Mouse (Mus musculus) forebrain, embryonic 16.5 days (tissue): Measurements from ENCODE around the gene Ift27. TPM values are rescaled to one million over a fixed set of nuclear protein-coding genes. Genes with fewer than 3 reads are reported as not detected.
A peak's percentile ranks its signal among the peaks of the same experiment; 100 is the strongest.

Experiments used
- ATAC-seq: fragments of 200-750 bp; cut with Nextera tagmentation; 2 replicates; pipeline ENCODE4 v1.8.0; 2017; ENCODE audit warnings: mild to moderate bottlenecking, moderate library complexity
- H3K27ac ChIP-seq: fragments of 300-500 bp; sonication (generic); 2 replicates; pipeline ENCODE4 v1.5.1; 2014; ENCODE audit warnings: low read length, control low read depth
- H3K27me3 ChIP-seq: fragments of 300-500 bp; sonication (generic); replicated peaks from 2 replicates; pipeline ENCODE4 v1.6.1; 2014; ENCODE audit warnings: low read length; ENCODE audit not compliant: control insufficient read depth, insufficient read depth
- H3K36me3 ChIP-seq: fragments of 300-500 bp; sonication (generic); 2 replicates; pipeline ENCODE4 v1.6.1; 2014; ENCODE audit not compliant: control insufficient read depth, insufficient read depth
- H3K4me1 ChIP-seq: fragments of 300-500 bp; sonication (generic); replicated peaks from 2 replicates; pipeline ENCODE4 v1.6.1; 2014; ENCODE audit warnings: low read length; ENCODE audit not compliant: control insufficient read depth, insufficient read depth
- H3K4me2 ChIP-seq: fragments of 300-500 bp; sonication (generic); 2 replicates; pipeline ENCODE4 v1.6.1; 2014; ENCODE audit warnings: mild to moderate bottlenecking, low read length, control low read depth
- H3K4me3 ChIP-seq: fragments of 300-500 bp; sonication (generic); replicated peaks from 2 replicates; pipeline ENCODE4 v1.5.1; 2014; ENCODE audit warnings: mild to moderate bottlenecking, low read length, control low read depth
- H3K9ac ChIP-seq: fragments of 300-500 bp; sonication (generic); replicated peaks from 2 replicates; pipeline ENCODE4 v1.6.1; 2014; ENCODE audit warnings: low read depth, low read length, control low read depth
- H3K9me3 ChIP-seq: fragments of 300-500 bp; sonication (generic); 2 replicates; pipeline ENCODE4 v1.6.1; 2016; ENCODE audit warnings: low read length; ENCODE audit not compliant: control insufficient read depth
- WGBS: fragments of 180-500 bp; shearing (Covaris S2); extraction: QIAGEN DNeasy Blood & Tissue Kit; methylation state at CpG from one replicate; pipeline ENCODE4 v1.1.7; 2014; 5-methylcytosine and 5-hydroxymethylcytosine counted together
- polyA plus RNA-seq: library from polyadenylated mRNA; unstranded; fragments of >200 nt; fragmentation: Nextera tagmentation; extraction: Ambion mirVana; gene quantifications from 2 replicates; pipeline ENCODE4 v1.2.1, GENCODE M21; 2015

Gene Ift27
- polyA plus RNA-seq, 1 experiment from 2014 or later = 113 TPM

- peak overlapping the region; percentile 56 for H3K4me2 ChIP-seq
- 73% methylated on average over 6 of the region's 6 CpGs for WGBS
- peak overlapping the region; percentile 48 for H3K4me3 ChIP-seq
- ATAC-seq = no peak
- no peaks in the 10 kb centered on the region for H3K9me3 ChIP-seq
- H3K36me3 ChIP-seq = no peaks in the 10 kb centered on the region
- H3K27me3 ChIP-seq = no peaks in the 10 kb centered on the region
- peak overlapping the region; percentile 65 for H3K9ac ChIP-seq
- peaks cover 24% of the 10 kb centered on the region for H3K4me1 ChIP-seq
- peak overlapping the region; percentile 83; the same call in 1 of the 2 replicates for H3K27ac ChIP-seq
Observed at GRCm38 (mm10) chr15:78174887-78175245, 959 bp upstream of the Ift27 start.

GRCm38 (mm10) chr15:78172899-78173817, 749 bp downstream of the Ift27 start:
- Histone ChIP-seq H3K9me3 (no peaks in the 10 kb centered on the region), H3K9ac (peak overlapping the region; percentile 76), H3K27ac (no peak overlapping the region; the same call in 1 of the 2 replicates), H3K36me3 (no peaks in the 10 kb centered on the region), H3K4me3 (peak overlapping the region; percentile 71), H3K27me3 (no peaks in the 10 kb centered on the region), H3K4me1 (peaks cover 24% of the 10 kb centered on the region), H3K4me2 (peak overlapping the region; percentile 78)
- ATAC-seq = no peak
- 20% methylated on average over 26 of the region's 26 CpGs for WGBS

- WGBS = 63% methylated on average over 11 of the region's 11 CpGs
- H3K4me1 ChIP-seq = peaks cover 24% of the 10 kb centered on the region
- H3K4me2 ChIP-seq = peak overlapping the region; percentile 78; the same call in 1 of the 2 replicates
- H3K9ac ChIP-seq = no peak overlapping the region
- H3K27ac ChIP-seq = no peak overlapping the region
- H3K27me3 ChIP-seq = no peaks in the 10 kb centered on the region
- no peak overlapping the region for H3K4me3 ChIP-seq
- no peaks in the 10 kb centered on the region for H3K9me3 ChIP-seq
- no peak for ATAC-seq
- peaks cover 2% of the 10 kb centered on the region; the same call in 1 of the 2 replicates for H3K36me3 ChIP-seq
Observed at GRCm38 (mm10) chr15:78172256-78172898, 1.5 kb downstream of the Ift27 start.

GRCm38 (mm10) chr15:78171651-78172050, 2.3 kb downstream of the Ift27 start:
- WGBS = 88% methylated on average over 10 of the region's 10 CpGs
- no peak overlapping the region for H3K27ac ChIP-seq
- no peak for ATAC-seq
- H3K4me2 ChIP-seq = no peak overlapping the region
- H3K4me3 ChIP-seq = no peak overlapping the region
- H3K9ac ChIP-seq = no peak overlapping the region
- no peaks in the 10 kb centered on the region for H3K9me3 ChIP-seq
- peaks cover 4% of the 10 kb centered on the region; the same call in 1 of the 2 replicates for H3K36me3 ChIP-seq
- peaks cover 24% of the 10 kb centered on the region for H3K4me1 ChIP-seq
- no peaks in the 10 kb centered on the region for H3K27me3 ChIP-seq

DNA sequence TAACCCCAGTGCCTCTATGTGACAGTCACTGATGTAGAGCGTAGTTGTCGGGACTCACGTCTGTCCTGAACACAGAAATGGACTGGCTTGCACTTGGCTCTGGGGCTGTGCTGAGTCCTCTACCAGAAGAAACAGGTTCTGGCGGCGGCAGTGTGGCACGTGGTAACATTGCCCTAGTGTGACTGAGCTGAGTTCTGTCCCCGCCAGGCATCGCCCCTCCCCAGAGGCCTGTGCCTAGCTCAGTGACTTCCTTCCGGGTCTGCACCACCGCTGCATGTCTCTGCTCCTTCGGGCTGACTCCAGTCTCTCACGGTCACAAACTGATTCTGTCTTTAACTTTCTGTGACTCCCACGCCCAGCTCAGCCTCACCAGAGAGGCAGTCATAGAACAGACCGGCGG, 3.2 kb downstream of the Ift27 start:
- H3K4me2 ChIP-seq = no peak overlapping the region
- no peak for ATAC-seq
- no peak overlapping the region for H3K27ac ChIP-seq
- no peak overlapping the region for H3K4me3 ChIP-seq
- WGBS = 95% methylated on average over 15 of the region's 15 CpGs
- no peaks in the 10 kb centered on the region for H3K27me3 ChIP-seq
- H3K4me1 ChIP-seq = peaks cover 24% of the 10 kb centered on the region
- H3K9me3 ChIP-seq = no peaks in the 10 kb centered on the region
- no peak overlapping the region for H3K9ac ChIP-seq
- H3K36me3 ChIP-seq = peaks cover 4% of the 10 kb centered on the region; the same call in 1 of the 2 replicates

GRCm38 (mm10) chr15:78169566-78169965, 4.3 kb downstream of the Ift27 start:
- ATAC-seq = no peak
- WGBS = 87% methylated on average over 11 of the region's 11 CpGs
- no peak overlapping the region for H3K9ac ChIP-seq

DNA sequence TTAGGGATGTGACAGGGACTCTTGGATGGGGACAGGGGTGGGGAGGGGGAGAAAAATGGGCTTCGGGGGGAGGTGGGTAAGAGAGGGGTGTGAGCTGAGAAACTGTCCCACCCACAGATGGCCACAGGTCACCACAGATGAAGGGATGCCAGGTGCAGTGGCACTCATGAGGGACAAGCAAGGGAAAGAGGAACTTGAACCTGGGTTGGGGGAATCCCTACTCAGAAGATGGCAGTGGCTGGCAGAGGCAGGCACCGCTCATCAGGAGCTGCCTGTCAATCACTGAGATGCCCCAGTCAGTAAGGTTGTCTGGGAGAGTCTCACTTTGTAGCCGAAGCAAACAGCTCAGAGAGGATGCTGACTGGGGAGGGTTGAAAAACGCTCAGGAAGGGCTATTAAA, 8.6 kb downstream of the Ift27 start:
- Histone ChIP-seq H3K9ac (no peak overlapping the region), H3K4me1 (no peaks in the 10 kb centered on the region; the same call in 1 of the 2 replicates), H3K4me2 (no peak overlapping the region), H3K27me3 (no peaks in the 10 kb centered on the region), H3K9me3 (no peaks in the 10 kb centered on the region), H3K36me3 (peaks cover 4% of the 10 kb centered on the region; the same call in 1 of the 2 replicates), H3K4me3 (no peak overlapping the region), H3K27ac (no peak overlapping the region)
- no peak for ATAC-seq
- 85% methylated on average over 4 of the region's 4 CpGs for WGBS

More at GRCm38 (mm10) chr15:78169566-78169965, 4.3 kb downstream of the Ift27 start:
- Histone ChIP-seq H3K4me2 (no peak overlapping the region), H3K4me1 (peaks cover 18% of the 10 kb centered on the region), H3K36me3 (peaks cover 4% of the 10 kb centered on the region; the same call in 1 of the 2 replicates), H3K27ac (no peak overlapping the region), H3K9me3 (no peaks in the 10 kb centered on the region), H3K27me3 (no peaks in the 10 kb centered on the region), H3K4me3 (no peak overlapping the region)

DNA sequence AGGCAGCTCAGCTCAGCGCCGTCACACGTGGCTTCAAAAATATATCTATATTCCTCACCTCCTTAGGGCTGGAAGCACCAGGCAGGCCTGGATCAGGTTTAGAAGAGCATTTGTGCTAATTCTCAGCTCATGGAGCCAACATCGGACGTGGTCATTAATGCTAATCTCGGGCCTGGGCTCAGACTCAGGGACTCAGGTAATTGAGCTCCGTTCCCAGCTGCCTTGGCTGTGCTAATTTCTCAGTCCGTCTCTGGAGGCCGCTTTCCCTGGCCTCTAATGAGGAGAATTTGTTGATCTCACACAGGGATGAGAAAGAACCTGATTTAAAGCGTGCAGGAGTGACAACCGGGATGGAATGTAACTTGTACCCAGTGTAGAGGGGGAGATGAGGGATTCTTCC, 9.4 kb downstream of the Ift27 start:
- WGBS = 75% methylated on average over 11 of the region's 11 CpGs
- H3K4me3 ChIP-seq = no peak overlapping the region
- H3K27ac ChIP-seq = no peak overlapping the region
- no peak for ATAC-seq
- no peak overlapping the region for H3K9ac ChIP-seq
- no peaks in the 10 kb centered on the region; the same call in 1 of the 2 replicates for H3K4me1 ChIP-seq
- H3K36me3 ChIP-seq = peaks cover 4% of the 10 kb centered on the region; the same call in 1 of the 2 replicates
- H3K9me3 ChIP-seq = no peaks in the 10 kb centered on the region
- H3K4me2 ChIP-seq = no peak overlapping the region
- H3K27me3 ChIP-seq = no peaks in the 10 kb centered on the region

DNA sequence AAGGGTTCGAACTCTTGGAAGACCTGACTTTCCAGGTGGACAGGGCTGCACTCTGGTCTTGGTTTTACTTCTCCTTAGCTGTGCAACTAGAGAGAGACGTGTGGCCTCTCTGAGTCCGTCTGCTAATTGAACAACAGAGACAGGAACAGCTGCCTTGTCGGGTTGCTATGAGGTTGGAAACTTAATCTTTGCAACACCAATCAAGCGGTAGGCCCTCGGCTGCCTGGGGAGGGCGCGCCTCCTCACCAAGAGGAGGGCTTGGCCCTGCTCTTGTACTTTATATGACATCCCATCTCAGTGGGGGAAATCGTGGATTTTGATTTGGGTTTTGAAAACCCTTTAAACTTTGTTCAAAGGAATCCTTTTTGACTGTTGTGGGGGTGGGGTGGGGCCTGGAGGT, 12.0 kb downstream of the Ift27 start:
- no peak overlapping the region for H3K9ac ChIP-seq
- H3K36me3 ChIP-seq = no peaks in the 10 kb centered on the region
- ATAC-seq = no peak
- H3K27ac ChIP-seq = no peak overlapping the region
- H3K4me2 ChIP-seq = no peak overlapping the region
- peaks cover 10% of the 10 kb centered on the region for H3K4me1 ChIP-seq
- H3K27me3 ChIP-seq = no peaks in the 10 kb centered on the region
- WGBS = 77% methylated on average over 9 of the region's 9 CpGs
- H3K9me3 ChIP-seq = no peaks in the 10 kb centered on the region
- no peak overlapping the region for H3K4me3 ChIP-seq
